Mouse (Mus musculus): ENCODE measurements around the gene Arpp21. TPM values are rescaled to one million over a fixed set of nuclear protein-coding genes. Genes with fewer than 3 reads are reported as not detected.

Arpp21 gene
- total RNA-seq, 4 experiments from 2014 or later: 4.6 to 6.0 (median 5.1) TPM

GRCm38 (mm10) chr9:112180006-112180405, 55.7 kb downstream of the Arpp21 start:
- no peak for DNase-seq (ENCODE audit: low spot score in 2 of 2)

GRCm38 (mm10) chr9:112178438-112178837, 57.3 kb downstream of the Arpp21 start:
- DNase-seq (ENCODE audit: low spot score in 2 of 2): no peak

- DNase-seq (ENCODE audit: low spot score in 2 of 2): no peak
Measured at GRCm38 (mm10) chr9:112177569-112177968, 58.2 kb downstream of the Arpp21 start.

DNA sequence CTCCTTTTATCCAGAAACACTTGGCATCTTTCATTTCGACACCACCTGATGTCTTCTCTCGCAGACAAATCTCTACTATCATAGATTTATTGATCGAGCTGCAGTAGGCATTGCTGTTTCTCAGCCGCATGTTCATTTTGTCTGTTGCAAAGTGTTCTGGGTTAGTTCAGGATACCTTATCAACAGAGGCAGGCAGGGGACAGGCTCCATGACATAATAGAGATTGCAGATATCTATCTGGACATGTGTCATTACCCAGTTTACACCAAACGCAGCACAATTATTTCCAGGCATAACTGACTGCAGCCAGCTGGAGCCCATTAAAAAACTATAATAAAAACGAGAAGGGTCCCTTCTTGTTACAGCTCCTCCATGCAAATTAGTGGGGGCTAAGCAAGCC, 59.4 kb downstream of the Arpp21 start:
- no peak for DNase-seq (ENCODE audit: low spot score in 2 of 2)

- no peak for DNase-seq (ENCODE audit: low spot score in 2 of 2)
Measured at GRCm38 (mm10) chr9:112174407-112175357, 61.1 kb downstream of the Arpp21 start.

DNA sequence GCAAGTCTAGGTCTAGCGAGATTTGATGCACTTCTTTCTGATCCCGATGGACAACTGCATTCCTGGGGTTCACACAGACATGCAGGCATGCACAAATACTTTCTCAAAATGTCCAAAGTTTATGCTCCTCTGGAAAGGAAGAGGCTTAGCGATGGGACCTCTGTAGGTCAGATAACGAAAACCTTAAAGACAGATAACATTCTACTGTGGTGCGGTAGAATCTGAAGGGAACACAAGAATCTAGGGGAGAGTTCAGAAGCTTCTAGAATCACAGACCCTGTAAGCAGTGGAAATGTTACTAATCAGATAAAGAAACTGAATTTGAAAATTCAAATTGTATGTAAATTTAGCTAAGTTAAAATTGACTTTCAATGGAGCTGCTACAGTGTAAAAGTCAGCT, 62.0 kb downstream of the Arpp21 start:
- DNase-seq (ENCODE audit: low spot score in 2 of 2): no peak

DNA sequence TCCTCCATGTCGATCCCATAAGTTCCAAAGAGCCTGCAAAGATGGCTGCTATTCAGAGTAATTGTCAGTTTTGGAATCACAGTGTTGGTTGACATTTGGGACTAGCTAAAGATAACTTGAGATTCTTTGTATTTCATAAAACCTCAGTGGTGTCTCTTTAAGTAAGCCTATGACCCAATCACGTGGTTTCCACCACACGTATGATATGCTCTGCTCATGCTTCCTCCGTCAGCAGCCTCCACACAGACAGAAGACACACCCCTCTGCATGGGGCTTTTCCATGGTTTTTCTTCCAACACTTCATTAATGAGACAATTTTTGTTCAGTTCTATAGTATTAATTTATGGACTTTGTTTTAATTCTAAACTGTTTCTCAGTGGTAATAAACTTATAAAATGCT, 71.1 kb downstream of the Arpp21 start:
- no peak for DNase-seq (ENCODE audit: low spot score in 2 of 2)

DNA sequence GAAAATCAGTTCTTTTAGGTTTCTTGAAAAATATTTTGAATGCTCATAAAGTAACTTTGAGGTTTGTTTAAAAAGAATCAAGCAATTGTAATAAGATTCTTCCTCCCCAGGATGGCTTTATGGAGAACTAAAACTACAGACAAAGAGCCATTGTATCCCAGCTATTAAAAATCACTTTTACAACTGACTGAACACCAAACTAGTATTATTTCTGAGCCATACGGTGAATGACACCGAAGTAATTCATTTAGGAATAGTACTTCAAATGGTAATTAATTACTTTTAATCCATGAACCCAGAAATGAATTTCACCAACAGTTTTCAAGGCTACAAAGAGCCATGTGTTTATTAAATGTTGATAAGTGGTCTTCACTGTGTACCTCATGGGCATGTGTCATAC, 74.8 kb downstream of the Arpp21 start:
- no peak for DNase-seq (ENCODE audit: low spot score in 2 of 2)

DNA sequence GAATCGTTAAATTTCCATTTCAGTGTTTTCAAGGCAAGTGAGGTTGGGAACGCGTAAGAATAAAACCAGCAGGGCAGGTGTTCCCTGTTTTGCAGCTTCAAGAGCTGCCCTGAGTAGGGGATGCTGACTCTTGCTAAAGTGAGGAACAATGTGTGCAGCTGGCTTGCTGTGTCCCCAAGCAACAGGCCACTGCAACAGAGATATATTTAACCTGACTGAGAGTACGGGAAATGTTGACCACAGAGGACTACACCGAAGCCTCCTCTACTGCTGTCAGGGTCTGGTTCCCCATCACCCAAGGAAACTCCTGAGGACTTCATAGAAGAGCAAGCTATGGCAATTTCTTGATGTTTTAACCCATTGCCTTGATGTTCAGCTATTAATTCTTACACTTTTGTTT, 81.8 kb downstream of the Arpp21 start:
- DNase-seq (ENCODE audit: low spot score in 2 of 2): no peak

DNA sequence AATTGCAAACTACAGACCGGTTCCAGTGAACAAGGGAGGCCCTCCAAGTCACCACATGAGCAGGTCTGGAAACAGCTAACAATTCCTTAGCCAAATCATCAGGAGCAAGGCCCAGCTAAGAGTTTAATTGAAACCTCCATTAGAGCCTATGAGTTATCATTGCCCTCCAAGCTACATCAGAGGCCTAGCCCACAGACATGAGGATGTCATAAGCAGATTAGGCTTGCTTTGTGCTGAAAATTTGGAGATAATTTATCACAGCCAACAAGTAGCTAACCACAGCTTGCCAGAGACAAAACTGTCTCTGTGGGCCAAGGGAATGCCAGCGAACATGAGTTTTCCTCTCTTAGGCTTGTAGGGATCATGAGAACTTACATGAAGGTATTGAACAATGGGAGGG, 83.0 kb downstream of the Arpp21 start:
- no peak for DNase-seq (ENCODE audit: low spot score in 2 of 2)

DNA sequence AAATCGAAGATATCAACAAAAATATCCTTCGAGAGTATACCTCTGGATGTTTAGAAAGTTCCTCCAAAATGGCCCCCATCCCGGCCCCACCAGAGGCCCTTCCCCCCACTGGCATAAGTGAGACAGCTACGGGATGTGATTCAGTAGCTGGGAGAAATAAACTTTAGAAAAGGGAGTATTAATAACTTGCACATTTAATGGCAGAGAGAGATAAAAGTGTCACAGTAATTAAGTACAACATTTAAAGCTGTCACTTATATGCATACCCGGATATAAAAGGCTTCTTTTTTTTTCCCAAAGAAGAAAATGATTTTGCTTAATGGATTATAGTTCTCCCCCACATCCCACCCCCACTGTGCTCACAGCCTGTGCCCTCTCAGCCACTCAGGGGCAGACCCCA, 84.6 kb downstream of the Arpp21 start:
- DNase-seq (ENCODE audit: low spot score in 2 of 2): no peak

GRCm38 (mm10) chr9:112140658-112141057, 95.1 kb downstream of the Arpp21 start:
- DNase-seq (ENCODE audit: low spot score in 2 of 2): no peak

DNA sequence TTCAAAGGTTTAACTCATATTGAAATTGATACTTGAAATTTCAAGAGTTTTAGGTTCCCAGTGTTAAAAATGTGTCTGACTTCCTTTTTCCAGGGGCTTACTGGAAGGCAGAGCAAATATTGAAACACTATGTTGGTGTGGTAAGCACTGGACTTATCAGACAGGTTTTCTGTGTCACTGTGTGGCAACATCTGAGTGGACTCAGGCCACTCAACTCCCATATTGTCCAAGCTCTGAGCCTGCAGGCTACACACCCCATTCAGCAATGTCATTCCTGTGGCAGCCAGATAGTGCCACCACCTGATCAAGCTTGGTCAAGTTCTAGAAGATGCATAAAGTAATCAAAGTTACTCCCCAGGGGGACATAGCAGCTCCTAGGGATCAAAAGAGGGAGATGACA, 97.9 kb downstream of the Arpp21 start:
- no peak for DNase-seq (ENCODE audit: low spot score in 2 of 2)

GRCm38 (mm10) chr9:112130812-112131211, 104.9 kb downstream of the Arpp21 start:
- no peak for DNase-seq (ENCODE audit: low spot score in 2 of 2)

GRCm38 (mm10) chr9:112124667-112125066, 111.1 kb downstream of the Arpp21 start:
- no peak for DNase-seq (ENCODE audit: low spot score in 2 of 2)

DNA sequence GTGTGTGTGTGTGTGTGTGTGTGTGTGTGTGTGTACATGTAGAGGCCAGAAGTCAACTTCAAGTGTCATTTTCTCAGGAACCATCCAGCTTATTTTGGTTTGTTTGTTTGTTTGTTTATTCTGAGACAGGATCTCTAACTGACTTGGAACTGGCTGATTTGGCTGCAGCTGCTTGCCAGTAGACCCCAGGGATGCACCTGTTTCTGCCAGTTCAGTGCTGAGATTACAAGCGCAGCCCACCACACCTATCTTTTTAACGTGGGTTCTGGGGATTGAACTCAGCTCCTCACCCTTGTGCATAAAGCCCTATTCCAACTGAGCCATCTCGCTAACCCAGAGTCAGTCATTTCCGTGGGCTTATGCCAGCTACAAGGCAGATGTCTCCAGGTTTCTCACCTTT, 111.6 kb downstream of the Arpp21 start:
- no peak for DNase-seq (ENCODE audit: low spot score in 2 of 2)

DNA sequence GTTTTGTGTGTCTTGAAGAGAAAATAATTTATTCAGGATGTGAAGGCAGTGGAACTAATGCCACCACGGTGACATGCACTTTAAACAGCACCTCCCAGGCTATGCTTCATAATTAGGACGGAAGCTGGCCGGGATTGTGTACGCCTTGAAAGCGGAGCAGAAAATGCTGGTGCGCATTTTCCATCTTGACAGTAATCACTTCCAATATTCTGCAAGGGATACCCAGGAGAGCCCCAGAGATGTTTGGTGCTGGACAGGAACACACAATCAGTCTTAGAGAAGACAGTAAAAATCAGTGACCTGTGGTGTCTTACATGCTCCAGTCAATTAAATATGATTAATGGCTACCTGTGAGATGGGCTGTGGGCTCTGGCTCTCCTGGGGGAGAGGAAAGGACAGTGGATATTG, 112.3 kb downstream of the Arpp21 start:
- no peak for DNase-seq (ENCODE audit: low spot score in 2 of 2)

DNA sequence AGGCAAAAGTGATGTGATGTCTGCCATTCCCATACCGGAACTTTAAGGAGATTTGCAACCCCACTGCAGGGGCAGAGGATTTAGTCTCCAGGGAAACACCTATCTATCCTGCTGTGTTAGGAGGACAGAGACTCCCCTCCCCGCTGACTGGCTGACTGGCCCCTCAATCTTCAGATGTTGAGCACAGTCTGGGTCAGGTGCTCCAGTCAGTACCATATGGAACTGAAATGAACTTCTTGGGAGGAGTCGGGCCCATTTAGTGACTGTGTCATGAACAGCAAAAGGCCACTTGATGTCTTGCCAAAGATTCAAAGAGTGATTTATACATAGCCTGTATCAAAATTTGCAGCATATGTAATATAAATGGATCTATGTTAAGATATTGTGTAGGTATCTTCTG, 116.2 kb downstream of the Arpp21 start:
- no peak for DNase-seq (ENCODE audit: low spot score in 2 of 2)

GRCm38 (mm10) chr9:112119106-112119433, 116.7 kb downstream of the Arpp21 start:
- no peak for DNase-seq (ENCODE audit: low spot score in 2 of 2)

DNA sequence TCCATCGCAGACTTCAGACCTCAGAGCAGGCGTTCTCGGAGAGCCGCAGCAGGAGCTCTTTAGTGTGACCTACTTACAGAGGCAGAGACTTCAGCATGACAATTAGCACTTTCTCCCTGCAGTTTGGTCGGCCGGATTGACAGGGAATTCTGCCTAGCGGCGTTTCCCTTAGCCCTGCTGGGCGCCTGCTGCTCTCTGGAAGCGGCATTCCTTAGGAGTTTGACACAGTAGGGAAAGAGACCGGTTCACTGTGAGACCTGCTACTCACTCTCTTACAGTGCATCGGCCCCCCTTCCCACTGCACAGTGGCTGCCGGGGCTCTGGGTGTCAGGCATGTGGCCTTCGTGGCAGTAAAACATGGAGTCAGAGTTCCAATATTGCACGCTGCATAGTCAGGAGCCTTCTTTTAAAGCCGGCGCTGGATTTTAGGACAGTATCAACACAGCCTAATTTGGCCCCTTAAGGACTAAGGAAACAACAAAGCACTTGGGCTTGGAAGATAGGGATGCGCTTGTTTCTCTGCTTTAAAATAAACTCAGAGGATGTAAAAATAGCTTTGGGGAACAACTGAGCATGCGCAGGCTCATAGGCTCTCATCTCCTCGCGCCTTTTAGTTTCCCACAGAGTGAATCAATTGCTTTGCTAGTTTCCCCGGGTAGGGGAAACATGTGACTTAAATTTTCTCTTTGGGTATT, 117.2 kb downstream of the Arpp21 start:
- DNase-seq (ENCODE audit: low spot score in 2 of 2): no peak

- no peak for DNase-seq (ENCODE audit: low spot score in 2 of 2)
Measured at GRCm38 (mm10) chr9:112117632-112118410, 117.9 kb downstream of the Arpp21 start.

DNA sequence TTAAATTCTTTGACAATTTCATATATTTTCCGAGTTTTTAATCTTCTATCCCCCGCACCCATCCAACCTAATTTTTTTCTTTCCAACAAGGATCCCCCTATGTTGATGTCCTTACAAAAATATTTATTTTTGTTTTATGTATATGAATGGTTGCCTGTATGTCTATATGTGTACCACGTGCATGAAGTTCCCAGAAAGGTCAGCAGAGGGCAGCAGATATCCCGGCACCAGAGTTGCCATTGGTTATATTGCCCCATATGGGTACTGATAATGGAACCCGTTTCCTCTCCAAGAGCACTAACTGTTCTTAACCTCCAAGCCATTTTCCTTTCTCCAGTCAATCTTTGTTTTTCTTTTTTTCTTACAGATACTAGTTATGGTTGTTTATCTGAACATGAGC, 124.1 kb downstream of the Arpp21 start:
- DNase-seq (ENCODE audit: low spot score in 2 of 2): no peak

Data from gastrocnemius, adult 8-10 months (tissue).